Mouse (Mus musculus): Measurements from ENCODE around the gene Enc1.

Gene Enc1

GRCm38 (mm10) chr13:97271641-97272040 is 30.7 kb downstream of the Enc1 start:
- in situ Hi-C loops (cut with MboI; ENCODE audit: unreplicated experiment in 2 of 2) = no loop called here

GRCm38 (mm10) chr13:97274757-97275156 is 33.9 kb downstream of the Enc1 start:
- in situ Hi-C loops (cut with MboI; ENCODE audit: unreplicated experiment in 2 of 2) = no loop called here

GRCm38 (mm10) chr13:97275482-97275881 is 34.6 kb downstream of the Enc1 start:
- in situ Hi-C loops (cut with MboI; ENCODE audit: unreplicated experiment in 2 of 2) = no loop called here

GRCm38 (mm10) chr13:97282051-97282910 is 41.4 kb downstream of the Enc1 start:
- in situ Hi-C loops (cut with MboI; ENCODE audit: unreplicated experiment in 2 of 2) = no loop called here

- in situ Hi-C loops (cut with MboI; ENCODE audit: unreplicated experiment in 2 of 2) = no loop called here
These were observed 42.0 kb downstream of the Enc1 start for GRCm38 (mm10) chr13:97282911-97283281.

- in situ Hi-C loops (cut with MboI; ENCODE audit: unreplicated experiment in 2 of 2) = no loop called here
These were observed 46.1 kb downstream of the Enc1 start for GRCm38 (mm10) chr13:97287046-97287445.

GRCm38 (mm10) chr13:97290747-97291146 is 49.8 kb downstream of the Enc1 start:
- in situ Hi-C loops (cut with MboI; ENCODE audit: unreplicated experiment in 2 of 2) = no loop called here

GRCm38 (mm10) chr13:97291354-97291753 is 50.4 kb downstream of the Enc1 start:
- in situ Hi-C loops (cut with MboI; ENCODE audit: unreplicated experiment in 2 of 2) = no loop called here

GRCm38 (mm10) chr13:97292026-97292425 is 51.1 kb downstream of the Enc1 start:
- in situ Hi-C loops (cut with MboI; ENCODE audit: unreplicated experiment in 2 of 2) = no loop called here

GRCm38 (mm10) chr13:97292451-97293245 is 51.7 kb downstream of the Enc1 start:
- in situ Hi-C loops (cut with MboI; ENCODE audit: unreplicated experiment in 2 of 2) = no loop called here

GRCm38 (mm10) chr13:97295101-97295852 is 54.4 kb downstream of the Enc1 start:
- in situ Hi-C loops (cut with MboI; ENCODE audit: unreplicated experiment in 2 of 2) = no loop called here

- in situ Hi-C loops (cut with MboI; ENCODE audit: unreplicated experiment in 2 of 2) = no loop called here
These were observed 54.9 kb downstream of the Enc1 start for GRCm38 (mm10) chr13:97295853-97296219.

- in situ Hi-C loops (cut with MboI; ENCODE audit: unreplicated experiment in 2 of 2) = no loop called here
These were observed 55.4 kb downstream of the Enc1 start for GRCm38 (mm10) chr13:97296281-97296680.

GRCm38 (mm10) chr13:97296757-97297156 is 55.9 kb downstream of the Enc1 start:
- in situ Hi-C loops (cut with MboI; ENCODE audit: unreplicated experiment in 2 of 2) = no loop called here

GRCm38 (mm10) chr13:97297418-97298050 is 56.6 kb downstream of the Enc1 start:
- in situ Hi-C loops (cut with MboI; ENCODE audit: unreplicated experiment in 2 of 2) = no loop called here

- in situ Hi-C loops (cut with MboI; ENCODE audit: unreplicated experiment in 2 of 2) = no loop called here
These were observed 58.0 kb downstream of the Enc1 start for GRCm38 (mm10) chr13:97298896-97299295.

- in situ Hi-C loops (cut with MboI; ENCODE audit: unreplicated experiment in 2 of 2) = no loop called here
These were observed 59.3 kb downstream of the Enc1 start for GRCm38 (mm10) chr13:97299877-97300873.

All from v-Abl transformed pro-B cells (cell line).